Mouse (Mus musculus) embryonic fibroblast, embryonic 13.5 days (primary cell): ENCODE results near the gene Olfr652. TPM values are rescaled to one million over a fixed set of nuclear protein-coding genes. Genes with fewer than 3 reads are reported as not detected.

Experiments
- H3K27ac ChIP-seq: 2 replicates; pipeline ENCODE4 v1.5.1; 2012; ENCODE audit warnings: low read length, control low read depth, inconsistent platforms; ENCODE audit not compliant: insufficient read depth
- H3K4me1 ChIP-seq: 2 replicates; pipeline ENCODE4 v1.6.1; 2011; ENCODE audit warnings: low read length; ENCODE audit not compliant: control insufficient read depth, insufficient read depth
- H3K4me3 ChIP-seq: 2 replicates; pipeline ENCODE4 v1.5.1; 2011; ENCODE audit warnings: mild to moderate bottlenecking, control low read depth, low read length; ENCODE audit not compliant: insufficient read depth
- CTCF ChIP-seq: IDR thresholded peaks from 2 replicates; pipeline ENCODE4 v1.5.1; 2011; ENCODE audit warnings: mild to moderate bottlenecking, control low read depth, low read length, moderate library complexity, borderline replicate concordance; ENCODE audit not compliant: insufficient read depth
- POLR2A ChIP-seq: IDR thresholded peaks from 2 replicates; pipeline ENCODE4 v1.6.1; 2011; ENCODE audit warnings: low read depth, mild to moderate bottlenecking, control low read depth, low read length, moderate library complexity
- polyA plus RNA-seq: library from polyadenylated mRNA; stranded (reverse); fragments of >200 nt; gene quantifications from 2 replicates; pipeline ENCODE4 v1.2.4, GENCODE M21; 2011; ENCODE audit warnings: low read depth; ENCODE audit not compliant: missing spikeins, insufficient read length

Olfr652 gene
- polyA plus RNA-seq, 1 experiment = not detected

- no peak within 1 kb of the TSS for H3K4me3 ChIP-seq
- no peaks in the 10 kb centered on the region for H3K4me1 ChIP-seq
- TF ChIP-seq CTCF = no peak
- no peak for TF ChIP-seq POLR2A
- H3K27ac ChIP-seq = no peak within 1 kb of the TSS
Observed at GRCm38 (mm10) chr7:104613655-104614054, 53.0 kb downstream of the Olfr652 start, which contains the start of gene Olfr656. Olfr656 (plus strand) TSS chr7:104613955.

Other genes with a start within 250 kb of the Olfr652 start
- 21.7 and 23.2 TPM in 2 replicates for gene Trim12a, start 245.4 kb upstream of the Olfr652 start, polyA plus RNA-seq
- gene Trim34b, start 231.4 kb upstream of the Olfr652 start, polyA plus RNA-seq = not detected in 2 replicates
- 16.1 and 17.2 TPM in 2 replicates for gene Trim12c, start 207.5 kb upstream of the Olfr652 start, polyA plus RNA-seq
- gene Trim30b, start 191.0 kb upstream of the Olfr652 start, polyA plus RNA-seq = not detected in 2 replicates
- not detected in 2 replicates for gene Trim30c, start 160.1 kb upstream of the Olfr652 start, polyA plus RNA-seq
- gene Trim30a, start 95.7 kb upstream of the Olfr652 start, polyA plus RNA-seq = 7.6 and 10.4 TPM in 2 replicates
- 7.3 and 8.6 TPM in 2 replicates for gene Trim30d, start 53.1 kb upstream of the Olfr652 start, polyA plus RNA-seq
- not detected in 2 replicates for gene Olfr651, start 10.8 kb upstream of the Olfr652 start, polyA plus RNA-seq
- gene Olfr653, start 16.4 kb downstream of the Olfr652 start, polyA plus RNA-seq = not detected in 2 replicates
- not detected in 2 replicates for gene Olfr654, start 26.1 kb downstream of the Olfr652 start, polyA plus RNA-seq
- gene Olfr655, start 40.9 kb downstream of the Olfr652 start, polyA plus RNA-seq = not detected in 2 replicates
- gene Olfr656, start 53.1 kb downstream of the Olfr652 start, polyA plus RNA-seq = not detected in 2 replicates
- gene Olfr657, start 63.9 kb downstream of the Olfr652 start, polyA plus RNA-seq = not detected in 2 replicates
- gene Olfr658, start 86.4 kb downstream of the Olfr652 start, polyA plus RNA-seq = not detected in 2 replicates
- not detected in 2 replicates for gene Olfr659, start 105.9 kb downstream of the Olfr652 start, polyA plus RNA-seq
- not detected in 2 replicates for gene Olfr661, start 125.6 kb downstream of the Olfr652 start, polyA plus RNA-seq
- gene Usp17le, start 216.6 kb downstream of the Olfr652 start, polyA plus RNA-seq = not detected in 2 replicates